Mouse (Mus musculus) testis, adult 2 months (tissue): ENCODE data around the gene Tspan12. TPM values are rescaled to one million over a fixed set of nuclear protein-coding genes. Genes with fewer than 3 reads are reported as not detected.
"Not testable (repeated sequence)": the region's sequence is repeated elsewhere in the genome, so short reads cannot be mapped to it uniquely, and the experiment has no call there.

Experiments used
- H3K27ac ChIP-seq: fragments of 200-500 bp; 2 replicates; pipeline ENCODE4 v1.5.1; 2012; ENCODE audit warnings: low read depth, low read length; ENCODE audit not compliant: control insufficient read depth, insufficient read depth
- H3K27me3 ChIP-seq: fragments of 200-500 bp; 2 replicates; pipeline ENCODE4 v1.6.1; 2012; ENCODE audit warnings: mild to moderate bottlenecking, low read length, moderate library complexity; ENCODE audit not compliant: control insufficient read depth, insufficient read depth
- H3K36me3 ChIP-seq: fragments of 200-500 bp; 2 replicates; pipeline ENCODE4 v1.6.1; 2012; ENCODE audit warnings: mild to moderate bottlenecking, low read length; ENCODE audit not compliant: control insufficient read depth, insufficient read depth
- H3K4me1 ChIP-seq: fragments of 200-500 bp; 2 replicates; pipeline ENCODE4 v1.6.1; 2012; ENCODE audit warnings: low read length; ENCODE audit not compliant: control insufficient read depth, insufficient read depth
- H3K4me3 ChIP-seq: fragments of 200-500 bp; 2 replicates; pipeline ENCODE4 v1.5.1; 2012; ENCODE audit warnings: low read depth, mild to moderate bottlenecking, low read length, moderate library complexity, mixed read lengths; ENCODE audit not compliant: control insufficient read depth
- CTCF ChIP-seq: fragments of 200-500 bp; IDR thresholded peaks from 2 replicates; pipeline ENCODE4 v1.5.1; 2012; ENCODE audit warnings: low read depth, mild to moderate bottlenecking, inconsistent platforms, low read length, moderate library complexity; ENCODE audit not compliant: control insufficient read depth, insufficient read depth, insufficient replicate concordance
- POLR2A ChIP-seq: fragments of 200-500 bp; IDR thresholded peaks from 2 replicates; pipeline ENCODE4 v1.6.1; 2012; ENCODE audit warnings: low read depth, mild to moderate bottlenecking, inconsistent platforms, low read length, moderate library complexity; ENCODE audit not compliant: control insufficient read depth
- polyA plus RNA-seq: library from polyadenylated mRNA; depleted of rRNA; stranded (reverse); fragments of >200 nt; gene quantifications from 2 replicates; pipeline ENCODE4 v1.2.3, GENCODE M21; 2012; rRNA removed

Tspan12 gene
- 1.6 and 1.8 TPM in 2 replicates for polyA plus RNA-seq

DNA sequence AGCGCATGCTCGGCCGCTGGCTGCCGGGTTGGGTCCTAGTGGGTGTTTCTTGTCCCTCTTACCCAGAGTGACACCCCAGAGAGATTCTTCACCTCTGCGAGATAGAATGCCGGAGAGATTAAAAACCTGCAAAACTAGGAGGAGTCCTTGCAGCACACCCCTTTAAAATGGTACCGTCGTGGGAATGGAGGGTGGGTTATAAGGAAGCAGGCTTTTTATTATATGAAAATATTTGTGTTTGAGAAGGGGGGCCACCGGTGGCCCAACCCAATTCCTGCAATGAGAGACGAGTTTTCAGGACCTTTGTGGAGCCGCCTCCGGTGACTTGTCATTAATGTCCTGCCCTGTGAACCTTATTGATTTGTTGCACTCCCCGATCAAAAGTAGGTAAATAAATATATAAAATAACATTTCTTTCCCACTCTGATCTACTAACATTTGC lies at the start of gene Tspan12:
Gene Tspan12 (minus strand): TSS at position 172 of the 442 bp plus-strand sequence.
- no peaks in the 10 kb centered on the region for H3K36me3 ChIP-seq
- peak within 1 kb of the TSS; percentile 73 for H3K4me3 ChIP-seq
- no peaks in the 10 kb centered on the region for H3K27me3 ChIP-seq
- TF ChIP-seq POLR2A (no peak), CTCF (no peak)
- no peak within 1 kb of the TSS; the same call in 1 of the 2 replicates for H3K27ac ChIP-seq
- peaks cover 12% of the 10 kb centered on the region for H3K4me1 ChIP-seq

DNA sequence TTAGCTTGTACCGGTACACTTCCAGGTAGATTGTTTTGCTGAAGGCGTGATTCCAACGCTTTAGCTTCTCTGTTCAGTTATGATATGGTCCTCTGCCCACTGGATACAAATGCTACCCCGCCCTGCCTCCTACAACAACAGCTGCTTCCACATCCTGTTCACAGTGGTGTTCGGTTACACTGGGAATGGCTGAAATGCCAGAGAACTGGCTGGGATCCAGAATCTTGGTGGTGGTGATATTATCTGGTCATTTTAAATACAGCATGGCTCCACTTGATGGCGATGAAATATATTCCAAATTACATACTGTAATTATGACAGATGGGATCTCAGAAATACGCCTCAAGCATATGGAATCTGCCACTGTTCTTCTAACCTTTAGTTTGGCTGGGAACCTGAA lies 42.1 kb upstream of the Tspan12 start:
- TF ChIP-seq POLR2A (no peak), CTCF (no peak)
- Histone ChIP-seq H3K4me3 (no peak overlapping the region), H3K36me3 (no peaks in the 10 kb centered on the region), H3K4me1 (no peaks in the 10 kb centered on the region), H3K27me3 (no peaks in the 10 kb centered on the region), H3K27ac (no peak overlapping the region)

DNA sequence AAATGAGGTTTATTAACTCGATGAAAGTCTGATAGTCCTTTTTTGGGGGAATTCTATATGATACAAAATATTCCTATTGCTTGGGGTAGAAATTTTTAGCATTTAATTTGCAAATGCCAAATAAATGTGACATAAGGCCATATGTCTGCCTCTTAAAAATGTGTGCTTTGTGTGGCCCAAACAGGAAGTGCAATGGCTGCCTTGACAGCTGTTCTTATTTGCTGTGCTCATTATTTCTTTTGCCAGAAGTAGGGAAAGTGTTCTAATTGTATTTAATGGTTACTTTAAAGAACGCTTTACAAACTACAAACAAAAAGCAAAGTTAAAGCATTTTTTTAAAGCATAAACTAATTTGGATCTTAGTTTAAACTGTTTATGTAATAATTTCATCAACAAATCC lies 36.8 kb upstream of the Tspan12 start:
- H3K27me3 ChIP-seq, result no peaks in the 10 kb centered on the region
- H3K4me3 ChIP-seq, result no peak overlapping the region
- TF ChIP-seq CTCF, result no peak
- no peak for TF ChIP-seq POLR2A

DNA sequence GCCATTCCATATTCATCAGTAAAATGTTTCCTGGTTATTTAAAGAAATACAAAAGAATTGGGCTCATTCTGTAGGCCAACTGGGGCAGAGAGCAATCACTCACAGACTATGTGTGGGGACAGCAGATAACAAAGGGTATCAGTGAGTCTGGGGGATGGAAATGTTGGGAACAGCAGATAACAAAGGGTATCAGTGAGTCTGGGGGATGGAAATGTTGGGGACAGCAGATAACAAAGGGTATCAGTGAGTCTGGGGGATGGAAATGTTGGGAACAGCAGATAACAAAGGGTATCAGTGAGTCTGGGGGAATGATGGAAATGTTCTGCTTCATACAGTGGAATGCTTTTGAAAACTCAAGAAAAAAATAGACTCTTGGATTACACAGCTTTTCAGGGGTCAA lies 35.7 kb upstream of the Tspan12 start:
- H3K27ac ChIP-seq, H3K27me3 ChIP-seq, H3K4me3 ChIP-seq, H3K4me1 ChIP-seq, H3K36me3 ChIP-seq: not testable (repeated sequence)

More for the DNA sequence above, 36.8 kb upstream of the Tspan12 start:
- H3K36me3 ChIP-seq, result no peaks in the 10 kb centered on the region
- H3K4me1 ChIP-seq, result no peaks in the 10 kb centered on the region
- no peak overlapping the region for H3K27ac ChIP-seq

DNA sequence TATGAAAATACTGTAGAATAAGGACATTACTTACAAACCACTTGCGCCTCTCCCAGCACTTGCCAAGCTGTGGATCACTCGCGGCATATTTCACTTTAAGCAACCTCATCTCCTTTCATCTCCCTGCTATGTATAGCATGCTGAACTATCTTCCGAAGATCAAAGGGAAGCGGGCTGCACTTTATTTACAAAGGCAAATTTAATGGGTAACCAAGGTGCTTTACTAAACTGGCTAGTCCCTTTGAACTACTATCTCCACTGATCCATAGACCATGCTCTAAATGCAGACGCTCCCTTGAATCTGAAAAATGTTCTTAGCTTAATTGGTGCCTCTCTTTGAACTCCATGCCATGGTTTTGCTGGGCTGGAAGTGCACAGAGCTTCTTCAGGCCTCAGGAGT lies 27.2 kb upstream of the Tspan12 start:
- Histone ChIP-seq H3K4me1 (no peaks in the 10 kb centered on the region), H3K27ac (no peak overlapping the region), H3K36me3 (no peaks in the 10 kb centered on the region), H3K4me3 (no peak overlapping the region), H3K27me3 (no peaks in the 10 kb centered on the region)
- TF ChIP-seq POLR2A (no peak), CTCF (no peak)

DNA sequence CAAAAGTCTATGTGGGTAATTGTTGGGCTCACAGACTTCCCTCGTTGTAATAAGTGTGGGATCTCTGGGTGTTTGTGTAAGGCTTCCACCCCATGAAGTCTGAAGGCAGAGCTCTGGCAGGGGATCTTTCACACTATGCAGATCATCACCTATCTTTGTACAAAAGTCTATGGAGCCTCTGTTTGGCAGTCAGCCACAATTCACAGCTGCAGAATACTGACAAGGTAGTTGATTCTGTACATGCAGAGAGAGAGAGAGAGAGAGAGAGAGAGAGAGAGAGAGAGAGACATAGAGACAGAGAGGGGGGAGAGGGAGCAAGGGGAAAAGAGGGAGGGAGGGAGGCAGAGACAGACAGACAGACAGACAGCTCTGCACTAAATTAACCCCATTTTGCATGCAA lies 15.0 kb upstream of the Tspan12 start:
- TF ChIP-seq CTCF (no peak), POLR2A (no peak)
- H3K36me3 ChIP-seq, result no peaks in the 10 kb centered on the region

DNA sequence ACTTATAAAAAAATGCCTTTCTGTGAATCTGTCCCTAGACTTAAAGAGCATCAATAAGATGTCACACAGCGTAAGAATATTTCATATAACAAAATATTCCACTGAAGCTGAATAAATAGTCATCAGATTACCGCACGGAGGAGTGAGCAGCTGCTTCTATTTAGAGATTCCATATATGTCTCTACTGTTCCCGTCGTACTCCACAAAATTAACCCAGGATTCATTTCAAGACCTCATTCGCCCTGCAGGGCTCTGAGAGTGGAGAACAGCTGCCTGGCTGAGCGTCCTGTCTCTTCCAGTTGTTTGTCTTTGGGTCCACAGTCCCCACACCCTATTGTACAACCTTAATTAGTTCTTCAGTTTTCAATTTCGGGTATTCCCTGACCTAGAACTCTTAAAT lies 11.9 kb upstream of the Tspan12 start:
- TF ChIP-seq POLR2A (no peak), CTCF (no peak)
- H3K27ac ChIP-seq, result no peak overlapping the region
- no peaks in the 10 kb centered on the region for H3K4me1 ChIP-seq
- no peak overlapping the region for H3K4me3 ChIP-seq
- H3K27me3 ChIP-seq, result no peaks in the 10 kb centered on the region
- no peaks in the 10 kb centered on the region for H3K36me3 ChIP-seq

More for the DNA sequence above, 15.0 kb upstream of the Tspan12 start:
- H3K4me3 ChIP-seq, result no peak overlapping the region
- no peak overlapping the region for H3K27ac ChIP-seq
- H3K27me3 ChIP-seq, result no peaks in the 10 kb centered on the region
- H3K4me1 ChIP-seq, result no peaks in the 10 kb centered on the region

DNA sequence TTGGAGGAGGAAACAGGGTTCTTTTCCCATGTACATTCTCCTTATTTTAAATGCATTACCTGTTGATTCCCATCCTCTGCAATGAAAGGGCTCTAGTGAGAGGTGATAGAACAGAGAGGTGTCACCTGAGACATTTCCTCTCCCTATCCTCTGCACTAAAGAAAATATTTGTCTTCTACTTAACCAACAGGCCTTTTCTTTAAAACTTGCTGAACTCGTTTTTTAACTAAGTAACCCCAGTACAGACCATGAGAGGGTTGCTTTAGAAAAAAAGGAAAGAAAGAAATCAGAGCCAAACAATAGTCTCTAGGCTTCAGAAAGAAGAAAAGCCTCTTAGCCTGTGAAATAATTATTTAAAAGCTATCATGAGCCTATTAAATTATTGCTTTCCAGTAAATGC lies 11.2 kb upstream of the Tspan12 start:
- H3K27me3 ChIP-seq, result no peaks in the 10 kb centered on the region
- no peaks in the 10 kb centered on the region for H3K36me3 ChIP-seq
- TF ChIP-seq CTCF, result no peak
- no peak for TF ChIP-seq POLR2A
- H3K4me1 ChIP-seq, result no peaks in the 10 kb centered on the region
- H3K4me3 ChIP-seq, result no peak overlapping the region
- H3K27ac ChIP-seq, result no peak overlapping the region
